Mouse (Mus musculus): ENCODE measurements around the gene Zfp385a. TPM values are rescaled to one million over a fixed set of nuclear protein-coding genes. Genes with fewer than 3 reads are reported as not detected.

The Zfp385a gene
- total and polyA plus RNA-seq, 3 experiments = 4.4 to 54.0 TPM; not detected in 1

GRCm38 (mm10) chr15:103382075-103382474, 42.2 kb upstream of the Zfp385a start:
- Histone ChIP-seq H3K79me2 (ENCODE audit: control insufficient read depth, insufficient read depth, low read length, poor library complexity) (no peaks in the 10 kb centered on the region), H3K4me1 (ENCODE audit: control insufficient read depth in 1 of 2, insufficient read depth in 2 of 2, low read length in 2 of 2) (peaks cover 0 to 3% of the 10 kb centered on the region in 2 experiments; a peak in 1 of 4 replicates), H3K36me3 (ENCODE audit: control insufficient read depth in 1 of 2, insufficient read depth in 2 of 2, low read length in 2 of 2) (no peaks in the 10 kb centered on the region; a peak in 1 of 4 replicates), H3K27ac (ENCODE audit: control insufficient read depth, low read depth, low read length) (no peak overlapping the region), H3K27me3 (ENCODE audit: control insufficient read depth in 1 of 2, insufficient read depth in 2 of 2, low read length in 2 of 2) (no peaks in the 10 kb centered on the region), H3K4me3 (ENCODE audit: control insufficient read depth in 1 of 2, insufficient read depth in 1 of 2, low read depth in 2 of 2, low read length in 2 of 2) (no peak overlapping the region), H3K9me3 (replicated peaks; ENCODE audit: insufficient read depth, low read length) (no peaks in the 10 kb centered on the region), H3K9ac (ENCODE audit: control insufficient read depth, low read depth, low read length, poor library complexity, severe bottlenecking) (no peak overlapping the region)
- TF ChIP-seq E2F4 (IDR thresholded peaks at IDR 0.05; ENCODE audit: borderline replicate concordance, low read depth, low read length) (no peak), MYB (IDR thresholded peaks at IDR 0.05; ENCODE audit: low read depth, low read length) (no peak), MEF2A (IDR thresholded peaks at IDR 0.05; ENCODE audit: extremely low read depth, insufficient replicate concordance, low read depth, low read length, poor library complexity, severe bottlenecking) (no peak), ZC3H11A (IDR thresholded peaks at IDR 0.05; ENCODE audit: low read depth, low read length) (no peak), NELFE (IDR thresholded peaks at IDR 0.05; ENCODE audit: low read depth, low read length) (no peak), GATA1 (IDR thresholded peaks at IDR 0.05; ENCODE audit: low read depth, low read length) (no peak), ZMIZ1 (IDR thresholded peaks at IDR 0.05; ENCODE audit: low read depth, low read length) (no peak), KAT2A (conservative IDR thresholded peaks at IDR 0.05; ENCODE audit: low read depth, low read length) (no peak), TCF12 (IDR thresholded peaks at IDR 0.05; ENCODE audit: low read depth, low read length) (no peak), TBP (IDR thresholded peaks at IDR 0.05; ENCODE audit: low read depth, low read length) (no peak), SIN3A (IDR thresholded peaks at IDR 0.05; ENCODE audit: low read length) (no peak), POLR2A (IDR thresholded peaks at IDR 0.05; ENCODE audit: control insufficient read depth in 1 of 2, insufficient read depth in 1 of 2, low read depth in 1 of 2, low read length in 2 of 2, poor library complexity in 1 of 2) (no peak)
- DNase-seq (ENCODE audit: low read depth, low spot score) = no peak

GRCm38 (mm10) chr15:103378665-103379356, 38.9 kb upstream of the Zfp385a start:
- H3K9me3 ChIP-seq (replicated peaks; ENCODE audit: insufficient read depth, low read length) = no peaks in the 10 kb centered on the region
- no peak overlapping the region for H3K27ac ChIP-seq (ENCODE audit: control insufficient read depth, low read depth, low read length)
- H3K79me2 ChIP-seq (ENCODE audit: control insufficient read depth, insufficient read depth, low read length, poor library complexity) = no peaks in the 10 kb centered on the region
- DNase-seq (ENCODE audit: low read depth, low spot score) = no peak
- H3K27me3 ChIP-seq (ENCODE audit: control insufficient read depth in 1 of 2, insufficient read depth in 2 of 2, low read length in 2 of 2) = no peaks in the 10 kb centered on the region
- no peak for TF ChIP-seq GATA1 (IDR thresholded peaks at IDR 0.05; ENCODE audit: low read depth, low read length)
- TF ChIP-seq JUND (IDR thresholded peaks at IDR 0.05; ENCODE audit: low read depth, low read length) = no peak
- TF ChIP-seq EP300 (IDR thresholded peaks at IDR 0.05; ENCODE audit: low read depth in 1 of 2, low read length in 2 of 2) = no peak
- no peak for TF ChIP-seq TBP (IDR thresholded peaks at IDR 0.05; ENCODE audit: low read depth, low read length)
- no peaks in the 10 kb centered on the region; a peak in 1 of 4 replicates for H3K36me3 ChIP-seq (ENCODE audit: control insufficient read depth in 1 of 2, insufficient read depth in 2 of 2, low read length in 2 of 2)
- peaks cover 0 to 2% of the 10 kb centered on the region in 2 experiments; a peak in 1 of 4 replicates for H3K4me1 ChIP-seq (ENCODE audit: control insufficient read depth in 1 of 2, insufficient read depth in 2 of 2, low read length in 2 of 2)
- H3K4me3 ChIP-seq (ENCODE audit: control insufficient read depth in 1 of 2, insufficient read depth in 1 of 2, low read depth in 2 of 2, low read length in 2 of 2) = no peak overlapping the region
- no peak overlapping the region for H3K9ac ChIP-seq (ENCODE audit: control insufficient read depth, low read depth, low read length, poor library complexity, severe bottlenecking)

All from MEL (cell line).